Mouse (Mus musculus) intestine, postnatal 0 days (tissue): ENCODE measurements around the gene Sult1a1. TPM values are rescaled to one million over a fixed set of nuclear protein-coding genes. Genes with fewer than 3 reads are reported as not detected.

Source experiments
- ATAC-seq: fragments of 200-750 bp; cut with Nextera tagmentation; 2 replicates; pipeline ENCODE4 v1.8.0; 2017; ENCODE audit warnings: mild to moderate bottlenecking, moderate TSS enrichment, moderate library complexity
- H3K27ac ChIP-seq: fragments of 300-500 bp; sonication (generic); 2 replicates; pipeline ENCODE4 v1.5.1; 2014; ENCODE audit warnings: mild to moderate bottlenecking, low read depth, low read length, moderate library complexity
- H3K27me3 ChIP-seq: fragments of 300-500 bp; sonication (generic); replicated peaks from 2 replicates; pipeline ENCODE4 v1.6.1; 2014; ENCODE audit warnings: low read length, mixed read lengths; ENCODE audit not compliant: control insufficient read depth, insufficient read depth
- H3K36me3 ChIP-seq: fragments of 300-500 bp; sonication (generic); 2 replicates; pipeline ENCODE4 v1.6.1; 2014; ENCODE audit warnings: mild to moderate bottlenecking, moderate library complexity; ENCODE audit not compliant: control insufficient read depth, insufficient read depth
- H3K4me1 ChIP-seq: fragments of 300-500 bp; sonication (generic); replicated peaks from 2 replicates; pipeline ENCODE4 v1.6.1; 2014; ENCODE audit warnings: antibody characterized with exemption, low read length, mixed read lengths; ENCODE audit not compliant: control insufficient read depth, insufficient read depth
- H3K4me2 ChIP-seq: fragments of 300-500 bp; sonication (generic); replicated peaks from 2 replicates; pipeline ENCODE4 v1.6.1; 2014; ENCODE audit warnings: low read depth, mild to moderate bottlenecking, moderate library complexity
- H3K4me3 ChIP-seq: fragments of 300-500 bp; sonication (generic); 2 replicates; pipeline ENCODE4 v1.5.1; 2014; ENCODE audit warnings: low read depth, low read length
- H3K9ac ChIP-seq: fragments of 300-500 bp; sonication (generic); 2 replicates; pipeline ENCODE4 v1.6.1; 2014; ENCODE audit warnings: mild to moderate bottlenecking, low read depth, low read length
- H3K9me3 ChIP-seq: fragments of 300-500 bp; sonication (generic); 2 replicates; pipeline ENCODE4 v1.6.1; 2016; ENCODE audit warnings: mixed run types; ENCODE audit not compliant: control insufficient read depth
- CTCF ChIP-seq: sonication (generic); IDR thresholded peaks from 2 replicates; pipeline ENCODE4 v1.5.1; 2016; ENCODE audit warnings: low read depth, mild to moderate bottlenecking, control low read depth, antibody characterized with exemption, moderate library complexity
- WGBS: fragments of 180-500 bp; shearing (Covaris S2); extraction: QIAGEN DNeasy Blood & Tissue Kit; methylation state at CpG from one replicate; pipeline ENCODE4 v1.1.7; 2014; 5-methylcytosine and 5-hydroxymethylcytosine counted together
- polyA plus RNA-seq: library from polyadenylated mRNA; unstranded; fragments of >200 nt; fragmentation: Nextera tagmentation; extraction: Ambion mirVana; gene quantifications from 2 replicates; pipeline ENCODE4 v1.2.1, GENCODE M21; 2015

Gene Sult1a1
- polyA plus RNA-seq, 1 experiment from 2014 or later: 6.8 TPM

DNA sequence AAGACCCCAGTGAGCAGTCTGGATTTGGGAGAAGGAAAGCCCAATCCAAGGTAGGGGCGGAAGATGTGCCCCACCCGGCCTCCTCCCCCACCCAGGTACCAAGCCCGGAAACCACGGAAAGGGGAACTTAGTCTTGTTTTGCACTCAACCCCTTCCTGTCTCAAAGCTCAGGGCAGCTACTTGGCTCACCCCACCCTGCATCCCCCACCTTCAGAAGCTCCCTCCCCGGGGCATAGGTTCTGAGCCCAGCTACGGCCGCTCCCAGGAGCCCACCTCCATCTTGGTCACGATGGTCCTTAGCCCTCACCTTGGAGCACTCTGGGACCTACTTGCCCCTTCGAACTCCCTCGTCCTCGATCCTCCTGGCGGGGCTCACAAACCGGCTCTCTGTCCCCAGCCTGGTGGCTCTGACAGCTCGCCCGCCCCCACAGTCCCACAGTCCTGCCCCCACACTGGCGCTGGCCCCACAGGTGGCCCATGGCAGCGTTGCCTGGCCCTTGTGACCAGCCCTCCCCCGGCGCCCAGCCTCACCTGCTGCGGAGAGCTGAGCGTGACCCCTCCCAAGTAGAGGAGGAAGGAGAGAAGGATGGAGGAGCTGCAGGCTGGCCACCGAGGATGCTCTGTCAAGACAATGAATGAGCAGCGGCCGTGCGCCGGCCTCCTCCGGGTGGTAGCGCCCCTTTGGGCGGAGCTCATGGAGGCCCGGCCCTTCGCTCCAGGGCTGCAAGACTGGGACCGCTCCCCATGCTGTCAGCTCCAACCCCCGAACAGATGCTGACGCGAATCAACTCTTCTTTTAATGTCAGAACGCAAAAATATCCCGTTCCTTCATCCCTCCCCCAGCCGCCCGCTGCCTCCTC is 28.1 kb upstream of the Sult1a1 start:
- 3% methylated on average over 38 of the region's 39 CpGs for WGBS
- H3K27me3 ChIP-seq: peaks cover 13% of the 10 kb centered on the region; the same call in 1 of the 2 replicates
- peaks cover 8% of the 10 kb centered on the region; the same call in 1 of the 2 replicates for H3K36me3 ChIP-seq
- no peaks in the 10 kb centered on the region for H3K4me1 ChIP-seq
- TF ChIP-seq CTCF: no peak
- no peak overlapping the region for H3K9ac ChIP-seq
- no peak overlapping the region for H3K27ac ChIP-seq
- peak overlapping the region; percentile 33 for H3K4me3 ChIP-seq
- peak overlapping the region; percentile 63 for H3K4me2 ChIP-seq
- peak; percentile 42 for ATAC-seq
- H3K9me3 ChIP-seq: no peaks in the 10 kb centered on the region

DNA sequence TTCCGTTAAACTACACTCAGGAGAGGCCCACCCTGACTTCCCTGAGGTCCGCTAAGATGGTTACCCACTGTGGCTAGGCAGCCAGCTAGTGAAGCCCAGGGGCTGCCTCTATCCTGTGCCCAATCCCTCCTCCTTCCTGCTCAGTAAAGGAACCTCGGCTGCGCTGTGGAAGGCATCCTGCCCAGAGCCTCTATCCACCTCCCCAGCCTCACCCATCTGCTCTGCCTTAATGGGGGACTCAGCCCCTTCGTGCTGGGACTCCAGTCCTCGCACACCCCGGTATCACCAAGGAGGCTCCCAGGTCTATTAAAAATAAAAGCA is 27.5 kb upstream of the Sult1a1 start:
- H3K4me3 ChIP-seq: peak overlapping the region; percentile 33; the same call in 1 of the 2 replicates
- H3K9me3 ChIP-seq: no peaks in the 10 kb centered on the region
- no peak overlapping the region for H3K27ac ChIP-seq
- ATAC-seq: no peak
- no peaks in the 10 kb centered on the region for H3K4me1 ChIP-seq
- H3K36me3 ChIP-seq: peaks cover 8% of the 10 kb centered on the region; the same call in 1 of the 2 replicates
- WGBS: 30% methylated on average over 7 of the region's 7 CpGs
- peaks cover 13% of the 10 kb centered on the region; the same call in 1 of the 2 replicates for H3K27me3 ChIP-seq
- no peak for TF ChIP-seq CTCF
- H3K4me2 ChIP-seq: 0 out of 2 replicates have a peak overlapping the region, but pooled peaks have one; percentile 17
- no peak overlapping the region for H3K9ac ChIP-seq

- 0 out of 2 replicates have a peak overlapping the region, but pooled peaks have one; percentile 33 for H3K4me3 ChIP-seq
- TF ChIP-seq CTCF: no peak
- peaks cover 8% of the 10 kb centered on the region; the same call in 1 of the 2 replicates for H3K36me3 ChIP-seq
- H3K27ac ChIP-seq: no peak overlapping the region
- ATAC-seq: no peak
- H3K9me3 ChIP-seq: no peaks in the 10 kb centered on the region
- 70% methylated on average over 12 of the region's 12 CpGs for WGBS
- H3K4me1 ChIP-seq: no peaks in the 10 kb centered on the region
- H3K9ac ChIP-seq: no peak overlapping the region
- H3K4me2 ChIP-seq: 0 out of 2 replicates have a peak overlapping the region, but pooled peaks have one; percentile 17
- H3K27me3 ChIP-seq: peaks cover 13% of the 10 kb centered on the region; the same call in 1 of the 2 replicates
Observed at GRCm38 (mm10) chr7:126702861-126703756, 26.9 kb upstream of the Sult1a1 start.

GRCm38 (mm10) chr7:126702358-126702757 is 26.1 kb upstream of the Sult1a1 start:
- no peak overlapping the region for H3K9ac ChIP-seq
- H3K27me3 ChIP-seq: peaks cover 13% of the 10 kb centered on the region; the same call in 1 of the 2 replicates
- H3K4me1 ChIP-seq: no peaks in the 10 kb centered on the region
- no peak overlapping the region for H3K4me3 ChIP-seq
- 77% methylated on average over 6 of the region's 6 CpGs for WGBS
- no peak for ATAC-seq
- H3K9me3 ChIP-seq: no peaks in the 10 kb centered on the region
- H3K4me2 ChIP-seq: no peak overlapping the region
- TF ChIP-seq CTCF: no peak
- H3K27ac ChIP-seq: no peak overlapping the region
- peaks cover 8% of the 10 kb centered on the region; the same call in 1 of the 2 replicates for H3K36me3 ChIP-seq

GRCm38 (mm10) chr7:126701559-126702357 is 25.5 kb upstream of the Sult1a1 start:
- no peak overlapping the region for H3K9ac ChIP-seq
- no peaks in the 10 kb centered on the region for H3K9me3 ChIP-seq
- peaks cover 13% of the 10 kb centered on the region; the same call in 1 of the 2 replicates for H3K27me3 ChIP-seq
- ATAC-seq: no peak
- no peak overlapping the region for H3K4me3 ChIP-seq
- WGBS: 65% methylated on average over 24 of the region's 24 CpGs
- H3K4me2 ChIP-seq: peak overlapping the region; percentile 44; the same call in 1 of the 2 replicates
- peaks cover 2% of the 10 kb centered on the region; the same call in 1 of the 2 replicates for H3K4me1 ChIP-seq
- H3K36me3 ChIP-seq: peaks cover 8% of the 10 kb centered on the region; the same call in 1 of the 2 replicates
- H3K27ac ChIP-seq: no peak overlapping the region
- no peak for TF ChIP-seq CTCF
